Mouse (Mus musculus) forebrain, embryonic 16.5 days (tissue): ENCODE results near the gene Hpcal1. TPM values are rescaled to one million over a fixed set of nuclear protein-coding genes. Genes with fewer than 3 reads are reported as not detected.

Experiments
- ATAC-seq: fragments of 200-750 bp; cut with Nextera tagmentation; 2 replicates; pipeline ENCODE4 v1.8.0; 2017; ENCODE audit warnings: mild to moderate bottlenecking, moderate library complexity
- H3K27ac ChIP-seq: fragments of 300-500 bp; sonication (generic); 2 replicates; pipeline ENCODE4 v1.5.1; 2014; ENCODE audit warnings: low read length, control low read depth
- H3K27me3 ChIP-seq: fragments of 300-500 bp; sonication (generic); replicated peaks from 2 replicates; pipeline ENCODE4 v1.6.1; 2014; ENCODE audit warnings: low read length; ENCODE audit not compliant: control insufficient read depth, insufficient read depth
- H3K36me3 ChIP-seq: fragments of 300-500 bp; sonication (generic); 2 replicates; pipeline ENCODE4 v1.6.1; 2014; ENCODE audit not compliant: control insufficient read depth, insufficient read depth
- H3K4me1 ChIP-seq: fragments of 300-500 bp; sonication (generic); replicated peaks from 2 replicates; pipeline ENCODE4 v1.6.1; 2014; ENCODE audit warnings: low read length; ENCODE audit not compliant: control insufficient read depth, insufficient read depth
- H3K4me2 ChIP-seq: fragments of 300-500 bp; sonication (generic); 2 replicates; pipeline ENCODE4 v1.6.1; 2014; ENCODE audit warnings: mild to moderate bottlenecking, low read length, control low read depth
- H3K4me3 ChIP-seq: fragments of 300-500 bp; sonication (generic); replicated peaks from 2 replicates; pipeline ENCODE4 v1.5.1; 2014; ENCODE audit warnings: mild to moderate bottlenecking, low read length, control low read depth
- H3K9ac ChIP-seq: fragments of 300-500 bp; sonication (generic); replicated peaks from 2 replicates; pipeline ENCODE4 v1.6.1; 2014; ENCODE audit warnings: low read depth, low read length, control low read depth
- H3K9me3 ChIP-seq: fragments of 300-500 bp; sonication (generic); 2 replicates; pipeline ENCODE4 v1.6.1; 2016; ENCODE audit warnings: low read length; ENCODE audit not compliant: control insufficient read depth
- WGBS: fragments of 180-500 bp; shearing (Covaris S2); extraction: QIAGEN DNeasy Blood & Tissue Kit; methylation state at CpG from one replicate; pipeline ENCODE4 v1.1.7; 2014; 5-methylcytosine and 5-hydroxymethylcytosine counted together
- polyA plus RNA-seq: library from polyadenylated mRNA; unstranded; fragments of >200 nt; fragmentation: Nextera tagmentation; extraction: Ambion mirVana; gene quantifications from 2 replicates; pipeline ENCODE4 v1.2.1, GENCODE M21; 2015

The Hpcal1 gene
- polyA plus RNA-seq, 1 experiment from 2014 or later, result 47.1 TPM

DNA sequence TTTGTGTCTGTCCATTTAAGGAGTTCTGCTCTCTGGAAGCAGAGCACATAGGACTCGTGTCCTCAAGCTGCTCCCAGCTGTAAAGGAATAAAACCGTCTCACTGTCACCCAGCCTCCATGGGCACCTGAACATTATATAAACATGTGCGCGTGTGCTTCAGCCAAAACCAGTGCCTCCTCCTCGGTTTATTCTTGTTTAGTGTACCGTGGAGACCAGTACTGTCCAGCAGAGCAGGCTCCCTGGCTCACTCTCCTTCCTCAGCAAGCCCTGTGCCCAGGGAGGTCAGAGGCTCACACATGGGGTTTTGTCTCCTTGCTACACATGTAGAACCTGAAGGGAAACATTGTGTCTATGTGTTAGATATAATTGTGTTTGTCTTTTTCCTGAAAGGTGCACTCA, 27.5 kb downstream of the Hpcal1 start:
- H3K27me3 ChIP-seq, result no peaks in the 10 kb centered on the region
- no peaks in the 10 kb centered on the region for H3K9me3 ChIP-seq
- no peak overlapping the region for H3K9ac ChIP-seq
- no peaks in the 10 kb centered on the region for H3K4me1 ChIP-seq
- no peak overlapping the region for H3K4me3 ChIP-seq
- no peaks in the 10 kb centered on the region for H3K36me3 ChIP-seq
- H3K27ac ChIP-seq, result no peak overlapping the region
- ATAC-seq, result no peak
- no peak overlapping the region for H3K4me2 ChIP-seq
- 84% methylated on average over 6 of the region's 6 CpGs for WGBS

DNA sequence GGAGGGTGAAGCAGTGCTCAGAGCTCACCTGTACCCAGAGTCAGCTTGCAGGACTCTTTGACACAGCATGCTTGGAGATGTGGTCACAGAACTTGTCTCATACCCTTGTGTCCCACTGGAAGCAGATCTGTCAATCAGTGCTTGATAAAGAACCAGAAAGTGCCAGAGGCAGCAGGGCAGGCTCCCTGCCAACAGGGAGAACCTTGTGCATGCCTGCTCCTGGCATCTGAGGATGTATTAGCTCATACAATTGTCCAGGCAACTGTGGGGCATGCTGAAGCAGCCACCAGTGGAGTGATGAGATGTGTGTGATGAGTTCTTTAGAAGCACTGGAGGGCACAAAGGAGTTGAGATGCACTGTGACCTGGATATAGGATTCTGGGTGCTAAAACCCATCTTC, 30.4 kb downstream of the Hpcal1 start:
- Histone ChIP-seq H3K27ac (no peak overlapping the region), H3K4me3 (no peak overlapping the region), H3K4me2 (no peak overlapping the region), H3K9ac (no peak overlapping the region), H3K36me3 (no peaks in the 10 kb centered on the region), H3K9me3 (no peaks in the 10 kb centered on the region), H3K27me3 (no peaks in the 10 kb centered on the region), H3K4me1 (no peaks in the 10 kb centered on the region; the same call in 1 of the 2 replicates)
- no peak for ATAC-seq

DNA sequence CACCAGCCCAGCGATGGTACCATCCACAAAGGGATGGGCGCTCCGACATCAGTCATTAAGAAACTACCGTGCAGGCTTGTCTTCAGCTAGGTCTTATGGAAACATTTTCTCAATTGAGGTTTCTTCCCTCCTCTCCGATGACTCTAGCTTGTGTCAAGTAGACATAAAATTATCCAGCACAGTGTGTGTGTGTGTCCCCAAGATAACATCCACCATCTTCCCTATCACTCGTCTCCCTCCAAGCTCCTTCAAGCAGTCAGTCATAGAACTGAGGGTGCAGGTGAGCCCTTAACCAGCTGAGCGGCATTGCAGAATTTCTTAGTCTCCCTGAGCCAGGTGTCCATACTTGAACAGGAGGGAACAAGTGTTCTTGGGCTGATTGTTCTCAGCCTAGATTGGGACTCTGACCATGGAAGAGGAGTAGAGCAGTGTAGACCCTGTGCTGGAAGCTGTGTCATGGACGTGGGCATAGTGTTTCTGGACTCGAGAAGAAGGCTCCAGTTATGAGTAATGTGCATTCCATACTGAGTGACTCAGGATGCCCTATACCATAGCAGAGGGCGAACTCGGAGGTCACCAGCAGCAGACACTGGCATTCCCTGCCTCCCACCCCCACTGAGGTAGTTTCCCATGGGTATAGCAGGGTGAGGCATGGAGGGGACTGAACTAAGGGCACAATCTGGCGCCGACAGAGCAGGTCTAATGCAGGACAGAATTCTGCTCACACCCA, 32.0 kb downstream of the Hpcal1 start:
- Histone ChIP-seq H3K27me3 (no peaks in the 10 kb centered on the region), H3K4me3 (no peak overlapping the region), H3K36me3 (no peaks in the 10 kb centered on the region), H3K27ac (no peak overlapping the region), H3K4me2 (no peak overlapping the region), H3K4me1 (peaks cover 15% of the 10 kb centered on the region), H3K9ac (no peak overlapping the region), H3K9me3 (no peaks in the 10 kb centered on the region)
- no peak for ATAC-seq
- WGBS, result 96% methylated on average over 13 of the region's 13 CpGs

DNA sequence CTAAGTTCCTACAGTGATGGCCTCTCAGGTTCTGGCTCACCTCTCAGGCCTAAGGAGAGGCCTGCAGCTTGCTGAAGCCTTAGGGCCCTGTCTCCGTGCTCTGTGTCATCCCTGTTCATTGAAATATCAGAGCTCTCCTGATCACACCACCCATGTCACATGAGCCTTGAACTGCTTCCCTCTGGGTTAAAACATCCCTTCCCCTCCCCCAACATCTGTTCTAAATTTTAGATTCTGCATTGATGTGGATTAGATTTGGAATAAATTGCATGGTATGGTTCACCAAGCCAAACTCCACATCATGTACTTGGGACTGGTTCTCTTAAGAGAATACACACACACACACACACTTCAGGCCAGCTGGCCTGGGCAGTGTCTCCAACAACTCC, 32.5 kb downstream of the Hpcal1 start:
- H3K36me3 ChIP-seq, result no peaks in the 10 kb centered on the region
- ATAC-seq, result no peak
- H3K4me3 ChIP-seq, result no peak overlapping the region
- no peak overlapping the region for H3K9ac ChIP-seq
- no peak overlapping the region for H3K4me2 ChIP-seq
- H3K27me3 ChIP-seq, result no peaks in the 10 kb centered on the region
- 95% methylated on average over 1 of the region's 1 CpGs for WGBS
- peaks cover 20% of the 10 kb centered on the region for H3K4me1 ChIP-seq
- H3K9me3 ChIP-seq, result no peaks in the 10 kb centered on the region
- no peak overlapping the region for H3K27ac ChIP-seq

DNA sequence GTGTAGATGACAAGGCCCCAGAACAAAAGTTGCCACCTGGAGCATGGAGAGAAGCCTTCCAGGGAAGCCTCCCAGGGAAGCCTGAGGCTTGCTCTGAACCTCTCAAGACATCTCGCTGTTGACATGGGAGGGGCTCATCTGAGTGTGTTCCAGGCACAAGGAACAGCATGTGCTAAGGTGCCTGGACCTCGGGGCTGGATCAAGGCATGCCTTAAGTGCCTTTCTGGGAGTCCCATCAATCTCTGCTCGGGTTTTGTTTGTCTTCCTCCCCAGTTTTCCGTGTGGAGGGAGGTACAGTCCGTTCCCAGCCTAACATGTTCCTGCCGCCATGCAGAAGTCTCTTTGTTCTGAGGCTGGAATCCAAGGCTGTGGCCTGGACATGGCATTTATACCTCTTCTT, 33.3 kb downstream of the Hpcal1 start:
- Histone ChIP-seq H3K9me3 (no peaks in the 10 kb centered on the region), H3K4me3 (no peak overlapping the region), H3K27me3 (no peaks in the 10 kb centered on the region), H3K36me3 (no peaks in the 10 kb centered on the region), H3K9ac (no peak overlapping the region), H3K4me2 (no peak overlapping the region), H3K4me1 (peaks cover 22% of the 10 kb centered on the region), H3K27ac (no peak overlapping the region)
- 79% methylated on average over 6 of the region's 6 CpGs for WGBS
- no peak for ATAC-seq

DNA sequence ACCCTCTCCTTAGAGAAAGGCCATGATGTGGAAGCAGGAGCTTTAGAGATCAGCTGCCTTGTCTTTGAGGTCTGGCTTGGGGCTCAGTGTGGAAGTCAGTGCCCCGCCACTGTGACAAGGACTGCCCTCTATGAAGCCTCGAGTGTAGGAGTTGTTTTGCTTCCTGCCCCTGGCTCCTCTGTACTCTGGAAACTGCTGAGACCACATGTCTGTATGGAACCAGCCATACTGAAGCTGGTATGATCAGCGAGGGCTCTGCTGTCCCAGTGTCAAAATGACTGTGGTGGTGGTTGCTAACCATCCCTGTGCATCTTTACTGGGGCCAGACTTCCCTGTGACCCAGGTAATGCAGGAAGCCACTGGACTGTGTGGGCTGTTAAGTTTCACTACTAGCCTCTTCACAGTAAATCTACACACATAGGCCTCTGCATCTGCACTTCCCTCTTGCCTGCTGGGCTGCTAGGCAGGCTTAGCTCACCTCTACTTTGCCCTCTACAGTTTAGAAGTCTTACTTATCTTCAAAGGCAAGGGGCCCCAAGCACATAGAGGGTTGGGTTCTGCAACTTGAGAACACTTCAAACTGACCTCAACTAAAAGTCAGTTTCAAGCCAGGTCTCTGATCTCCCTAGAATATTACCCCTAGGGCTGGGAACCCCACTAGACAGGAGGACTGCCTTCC, 33.9 kb downstream of the Hpcal1 start:
- no peak overlapping the region for H3K4me2 ChIP-seq
- WGBS, result 77% methylated on average over 3 of the region's 3 CpGs
- H3K4me1 ChIP-seq, result peaks cover 27% of the 10 kb centered on the region
- no peak overlapping the region for H3K9ac ChIP-seq
- H3K9me3 ChIP-seq, result no peaks in the 10 kb centered on the region
- no peaks in the 10 kb centered on the region for H3K36me3 ChIP-seq
- H3K4me3 ChIP-seq, result no peak overlapping the region
- no peaks in the 10 kb centered on the region for H3K27me3 ChIP-seq
- no peak overlapping the region for H3K27ac ChIP-seq
- no peak for ATAC-seq

DNA sequence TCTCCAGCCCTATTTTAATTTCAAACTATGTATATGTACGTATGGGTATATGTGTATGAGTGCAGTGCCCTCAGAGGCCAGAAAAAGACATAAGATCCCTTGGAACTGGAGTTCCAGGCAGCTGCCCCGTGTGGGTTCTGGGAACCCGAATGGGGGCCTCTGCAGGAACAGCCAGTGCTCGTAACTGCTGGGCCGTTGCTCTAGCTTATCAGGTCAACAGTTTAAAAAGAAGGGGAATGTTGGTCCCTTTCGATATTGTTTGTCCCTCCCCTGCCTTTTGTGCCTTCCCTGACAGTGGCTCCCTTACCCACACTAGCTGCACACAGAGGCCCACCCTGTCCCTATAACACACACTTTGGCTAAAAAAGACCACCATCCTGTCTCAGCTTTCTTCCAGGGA, 34.9 kb downstream of the Hpcal1 start:
- Histone ChIP-seq H3K4me3 (no peak overlapping the region), H3K27ac (no peak overlapping the region), H3K27me3 (no peaks in the 10 kb centered on the region), H3K9me3 (no peaks in the 10 kb centered on the region), H3K9ac (no peak overlapping the region), H3K4me2 (no peak overlapping the region), H3K4me1 (peaks cover 27% of the 10 kb centered on the region), H3K36me3 (no peaks in the 10 kb centered on the region)
- WGBS, result 64% methylated on average over 6 of the region's 6 CpGs
- ATAC-seq, result no peak

DNA sequence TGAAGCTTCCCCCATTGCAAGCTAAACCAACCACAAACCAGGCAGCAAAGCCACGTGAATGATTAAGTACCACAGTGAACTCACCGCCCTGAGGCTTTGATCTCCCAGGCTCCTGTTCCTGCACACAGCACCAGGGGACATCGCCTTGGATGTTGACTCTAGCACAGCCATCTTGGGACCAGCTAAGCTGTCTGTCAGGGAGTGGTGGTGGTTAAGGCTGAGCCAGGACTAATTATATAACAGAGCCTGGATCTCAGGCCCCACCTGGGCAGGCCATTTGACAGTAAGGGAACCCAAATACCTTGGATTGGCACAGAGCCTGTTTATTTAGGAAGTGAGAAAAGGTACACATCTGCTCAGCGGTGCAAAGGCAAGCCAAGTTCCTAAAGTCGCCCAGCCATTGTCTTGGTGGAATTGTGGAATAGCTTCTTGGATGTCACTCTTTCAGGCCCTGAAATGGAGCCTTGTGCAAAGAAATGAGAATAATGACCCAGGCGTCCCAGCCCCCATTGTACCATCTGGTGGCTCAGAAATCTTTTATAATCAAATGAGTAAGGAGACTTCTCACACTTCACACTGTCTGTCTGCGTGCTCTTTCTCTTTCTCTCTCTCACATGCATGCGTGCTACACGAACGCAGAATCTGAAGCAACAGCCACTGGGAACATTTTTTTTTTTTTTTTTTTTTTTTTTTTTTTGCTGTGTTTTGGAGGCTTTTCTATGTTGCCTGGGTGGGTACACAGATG, 36.1 kb downstream of the Hpcal1 start:
- H3K9me3 ChIP-seq, result no peaks in the 10 kb centered on the region
- peaks cover 27% of the 10 kb centered on the region for H3K4me1 ChIP-seq
- WGBS, result 29% methylated on average over 10 of the region's 10 CpGs
- H3K27ac ChIP-seq, result peak overlapping the region; percentile 62
- H3K4me2 ChIP-seq, result no peak overlapping the region
- H3K27me3 ChIP-seq, result no peaks in the 10 kb centered on the region
- no peak overlapping the region for H3K4me3 ChIP-seq
- no peaks in the 10 kb centered on the region for H3K36me3 ChIP-seq
- H3K9ac ChIP-seq, result no peak overlapping the region
- peak; percentile 67 for ATAC-seq

DNA sequence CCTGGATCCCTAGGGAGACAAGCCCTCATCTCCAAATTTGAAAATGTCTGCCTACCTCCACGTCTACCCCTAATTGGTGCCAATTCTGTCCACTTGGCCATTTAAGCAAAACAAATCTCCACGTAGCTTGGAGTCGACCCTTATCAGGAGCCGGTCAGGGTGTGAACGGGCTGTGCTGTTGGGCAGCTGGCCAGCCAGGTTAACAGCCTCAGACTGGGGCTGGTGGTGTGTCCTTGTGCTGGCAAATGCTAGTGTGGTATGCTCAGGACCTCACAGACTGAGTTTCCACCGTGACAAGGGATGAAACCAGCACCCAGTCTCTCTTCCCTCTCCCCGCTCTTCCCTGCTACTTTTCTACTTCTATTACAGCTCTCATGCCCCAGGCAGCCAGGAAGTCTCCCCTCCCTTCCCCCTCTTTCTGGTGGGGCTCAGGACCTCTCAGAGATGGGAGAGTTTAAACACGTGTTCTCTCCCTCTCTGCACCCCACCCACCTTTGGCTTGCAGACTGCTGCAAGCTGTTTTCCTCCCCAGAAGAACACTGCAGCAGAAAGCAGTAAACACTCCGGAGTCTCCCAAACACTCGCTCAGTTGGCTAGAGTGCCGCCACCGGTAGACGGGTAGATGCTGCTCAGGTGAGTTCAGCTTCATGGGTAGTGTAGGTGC, 37.2 kb downstream of the Hpcal1 start:
- H3K4me2 ChIP-seq, result no peak overlapping the region
- no peak for ATAC-seq
- no peak overlapping the region for H3K9ac ChIP-seq
- no peak overlapping the region for H3K4me3 ChIP-seq
- peak overlapping the region; percentile 39 for H3K27ac ChIP-seq
- no peaks in the 10 kb centered on the region for H3K9me3 ChIP-seq
- WGBS, result 64% methylated on average over 13 of the region's 13 CpGs
- no peaks in the 10 kb centered on the region for H3K27me3 ChIP-seq
- peaks cover 27% of the 10 kb centered on the region for H3K4me1 ChIP-seq
- H3K36me3 ChIP-seq, result no peaks in the 10 kb centered on the region
